Mouse (Mus musculus) thymus, postnatal 4 days (tissue): Measurements from ENCODE around the gene Polr2a.

Experiments
- DNase-seq: peaks from one replicate; pipeline ENCODE4 v3.0.0; 2021

The Polr2a gene

DNA sequence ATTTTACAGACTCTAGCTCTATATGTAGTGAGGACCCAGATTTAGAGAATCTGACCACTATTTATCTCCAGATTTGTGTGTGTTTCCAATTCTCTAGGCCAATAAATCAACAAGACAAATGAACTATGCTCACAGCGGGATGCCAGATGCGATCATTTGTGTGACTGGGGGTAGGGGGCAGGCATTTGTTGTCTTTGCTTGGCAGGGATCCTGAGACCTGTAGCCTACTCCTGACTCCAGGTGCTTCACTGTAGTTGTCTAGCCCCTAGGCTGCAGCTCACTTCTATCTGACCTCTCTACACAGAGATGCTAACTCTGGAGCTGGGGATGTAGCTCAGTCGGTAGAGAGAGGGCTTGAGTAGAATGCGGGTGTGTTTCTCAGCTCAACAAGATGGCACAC is 23.4 kb upstream of the Polr2a start:
- DNase-seq = no peak

DNA sequence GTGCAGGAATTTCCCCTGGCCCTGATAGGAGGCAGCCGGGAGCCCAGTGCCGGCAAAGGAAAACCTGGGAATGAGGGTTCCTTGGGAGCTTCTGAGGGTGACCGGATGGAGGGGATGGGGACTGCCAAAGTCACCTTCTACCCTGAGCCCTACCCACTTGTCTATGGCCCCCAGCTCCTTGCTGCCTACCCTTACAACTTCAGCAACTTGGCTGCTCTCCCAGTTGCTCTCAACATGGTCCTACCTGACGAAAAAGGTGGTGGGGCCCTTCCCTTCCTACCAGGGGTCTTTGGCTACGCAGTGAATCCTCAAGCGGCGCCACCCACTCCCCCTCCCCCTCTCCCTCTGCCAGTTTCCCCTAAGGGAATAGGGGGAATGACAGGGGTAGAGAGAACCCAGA is 20.5 kb upstream of the Polr2a start:
- no peak for DNase-seq

DNA sequence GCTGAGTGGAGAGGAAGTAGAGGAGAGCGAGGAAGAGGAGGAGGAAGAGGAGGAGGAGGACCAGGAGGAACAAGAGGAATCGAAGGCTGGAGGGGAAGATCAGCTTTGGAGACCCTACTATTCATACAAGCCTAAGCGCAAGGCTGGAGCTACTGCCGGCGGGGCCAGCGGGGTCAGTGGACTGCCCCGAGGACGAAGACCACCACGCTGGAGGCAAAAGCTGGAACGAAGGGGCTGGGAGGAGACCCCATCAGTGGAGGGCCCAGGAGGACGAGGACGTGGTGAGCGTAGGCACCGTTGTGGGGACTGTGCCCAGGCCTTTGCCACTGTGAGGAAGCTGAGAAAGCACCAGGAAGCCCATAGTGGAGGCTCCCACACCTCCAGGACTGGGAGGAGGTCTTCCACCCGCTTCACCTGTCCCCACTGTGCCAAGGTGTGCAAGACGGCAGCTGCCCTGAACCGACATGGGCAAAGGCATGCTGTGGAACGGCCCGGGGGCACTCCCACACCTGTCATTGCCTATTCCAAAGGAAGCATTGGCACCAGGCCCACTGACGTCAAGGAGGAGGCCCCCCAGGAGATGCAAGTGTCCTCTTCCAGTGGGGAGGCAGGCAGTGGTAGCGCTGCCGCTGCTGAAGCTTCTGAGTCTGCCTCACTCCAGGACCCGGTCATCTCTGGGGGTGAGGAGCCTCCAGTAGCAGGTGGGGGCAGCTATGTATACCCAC is 20.0 kb upstream of the Polr2a start:
- DNase-seq = no peak

- DNase-seq = no peak
These were observed 19.2 kb upstream of the Polr2a start for GRCm38 (mm10) chr11:69777504-69778257.

DNA sequence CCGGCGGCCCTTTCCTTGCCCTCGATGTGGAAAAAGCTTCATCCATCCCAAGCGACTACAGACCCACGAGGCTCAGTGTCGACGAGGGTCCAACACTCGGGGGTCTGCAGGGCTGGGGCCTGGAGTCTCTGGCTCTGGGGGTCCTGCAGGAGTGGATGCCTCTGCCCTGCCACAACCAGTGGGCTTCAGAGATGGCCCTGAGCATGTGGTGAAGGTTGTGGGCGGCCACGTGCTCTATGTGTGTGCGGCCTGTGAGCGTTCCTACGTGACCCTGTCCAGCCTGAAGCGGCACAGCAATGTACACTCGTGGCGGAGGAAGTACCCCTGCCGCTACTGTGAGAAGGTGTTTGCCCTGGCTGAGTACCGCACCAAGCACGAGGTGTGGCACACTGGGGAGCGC is 18.1 kb upstream of the Polr2a start:
- DNase-seq = no peak

DNA sequence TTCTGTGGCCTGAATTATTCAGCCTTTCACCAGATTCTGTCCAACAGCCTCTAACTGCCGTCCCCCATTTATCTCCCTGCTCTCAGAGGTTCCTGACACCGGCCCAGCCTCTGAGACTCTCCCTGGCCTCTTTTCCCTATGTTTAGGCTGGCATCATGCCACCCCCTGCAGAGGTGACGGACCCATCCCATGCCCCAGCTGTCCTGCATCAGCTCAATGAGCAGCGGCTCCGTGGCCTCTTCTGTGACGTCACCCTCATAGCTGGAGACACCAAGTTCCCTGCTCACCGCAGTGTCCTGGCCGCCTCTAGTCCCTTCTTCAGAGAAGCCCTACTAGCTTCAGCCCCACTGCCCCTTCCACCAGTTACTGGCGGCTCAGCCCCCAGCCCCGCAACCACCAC is 17.3 kb upstream of the Polr2a start:
- no peak for DNase-seq

- no peak for DNase-seq
These were observed 16.5 kb upstream of the Polr2a start for GRCm38 (mm10) chr11:69774961-69775360.

GRCm38 (mm10) chr11:69767625-69767909 is 9.1 kb upstream of the Polr2a start:
- no peak for DNase-seq

- DNase-seq = no peak
These were observed 8.6 kb upstream of the Polr2a start for GRCm38 (mm10) chr11:69766872-69767624.

DNA sequence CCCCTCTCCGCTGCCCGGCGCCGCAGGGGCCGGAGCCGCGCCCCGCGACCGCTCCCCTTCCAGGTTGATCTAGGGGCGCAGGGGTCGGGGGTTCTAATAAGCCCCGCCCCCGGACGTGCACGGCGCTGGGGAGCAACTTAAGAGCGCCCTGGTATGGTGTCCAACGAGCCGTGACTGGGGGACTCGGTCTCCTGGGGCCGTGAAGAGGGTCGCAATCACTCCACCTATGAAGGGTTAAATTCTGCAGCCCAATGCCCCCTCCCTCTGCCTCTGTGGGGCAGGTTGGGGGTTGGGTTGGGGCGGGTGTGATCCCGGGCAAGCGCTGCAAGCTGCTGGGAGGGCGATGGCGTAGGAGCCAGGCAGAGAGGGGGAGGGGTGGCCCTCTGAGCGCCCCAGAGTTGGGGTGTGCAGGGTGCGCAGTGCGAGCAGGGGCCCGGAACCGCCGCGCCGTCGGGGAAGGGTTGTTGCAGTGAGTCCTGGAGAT is 7.7 kb upstream of the Polr2a start:
- DNase-seq = peak; percentile 94

- DNase-seq = peak; percentile 71
These were observed 7.0 kb upstream of the Polr2a start, which contains the start of gene Zbtb4 for GRCm38 (mm10) chr11:69765221-69766125. TSS of gene Zbtb4 (plus strand) at chr11:69765912.

GRCm38 (mm10) chr11:69763551-69763950 is 5.1 kb upstream of the Polr2a start:
- peak; percentile 48 for DNase-seq

- no peak for DNase-seq
These were observed 3.4 kb upstream of the Polr2a start, which contains the start of gene Slc35g3 for GRCm38 (mm10) chr11:69761868-69762267. TSS of gene Slc35g3 (minus strand) at chr11:69761968.

- no peak for DNase-seq
These were observed 2.4 kb upstream of the Polr2a start for GRCm38 (mm10) chr11:69760901-69761200.

DNA sequence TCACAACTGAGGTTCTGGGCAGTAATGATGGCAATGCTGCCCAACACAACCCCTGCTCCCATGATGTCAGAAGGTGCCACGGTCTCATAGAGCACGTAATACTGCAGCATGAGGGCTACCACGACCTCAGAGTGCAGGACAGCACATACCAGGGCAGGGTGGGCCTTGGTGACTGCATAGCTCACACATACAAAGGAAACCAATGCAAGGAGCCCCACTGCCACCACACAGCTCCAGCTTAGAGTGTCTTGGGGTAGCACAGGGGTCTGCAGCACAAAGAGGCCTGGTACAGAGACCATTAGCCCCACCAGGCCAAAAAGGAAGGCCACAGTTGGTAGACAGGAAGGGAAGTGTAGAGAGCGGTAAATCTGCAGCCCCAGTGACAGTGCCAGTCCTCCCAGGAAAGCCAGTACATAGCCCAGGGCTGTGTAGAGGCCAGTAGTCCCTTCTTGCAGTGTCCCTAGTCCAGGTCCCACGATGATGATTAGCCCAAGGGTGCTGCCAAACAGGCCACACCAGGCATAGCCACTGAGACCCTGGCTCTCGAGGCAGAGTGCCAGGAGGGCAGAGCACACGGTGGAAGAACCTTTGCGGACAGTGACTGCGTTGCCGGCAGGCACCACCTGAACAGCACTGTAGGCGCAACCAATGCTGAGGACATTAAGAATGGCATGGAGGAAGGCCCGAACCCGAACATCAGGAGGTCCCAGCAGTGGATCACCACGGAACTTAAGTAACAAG is 1.9 kb upstream of the Polr2a start:
- peak; percentile 19 for DNase-seq

GRCm38 (mm10) chr11:69758971-69759721 is 709 bp upstream of the Polr2a start:
- DNase-seq = peak; percentile 83

DNA sequence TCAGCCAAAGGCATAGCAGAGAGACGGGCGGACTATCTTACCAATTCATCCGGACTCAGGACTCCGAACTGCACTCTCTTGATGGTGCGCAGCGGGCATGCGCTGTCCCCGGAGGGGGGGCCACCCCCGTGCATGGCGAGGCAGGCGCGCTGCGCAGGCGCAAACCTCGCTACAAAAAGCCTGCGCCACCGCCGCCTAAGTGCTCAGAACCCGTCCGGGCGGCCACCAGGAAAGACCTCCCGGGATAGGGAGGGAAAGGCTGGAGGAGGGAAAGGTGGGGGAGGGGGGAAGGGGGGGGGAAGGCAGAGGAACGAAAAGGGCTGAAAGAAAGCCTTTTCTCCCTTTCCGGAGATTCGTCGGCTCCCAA is 364 bp downstream of the Polr2a start:
- peak; percentile 98 for DNase-seq

- DNase-seq = no peak
These were observed 941 bp downstream of the Polr2a start for GRCm38 (mm10) chr11:69757303-69758089.

DNA sequence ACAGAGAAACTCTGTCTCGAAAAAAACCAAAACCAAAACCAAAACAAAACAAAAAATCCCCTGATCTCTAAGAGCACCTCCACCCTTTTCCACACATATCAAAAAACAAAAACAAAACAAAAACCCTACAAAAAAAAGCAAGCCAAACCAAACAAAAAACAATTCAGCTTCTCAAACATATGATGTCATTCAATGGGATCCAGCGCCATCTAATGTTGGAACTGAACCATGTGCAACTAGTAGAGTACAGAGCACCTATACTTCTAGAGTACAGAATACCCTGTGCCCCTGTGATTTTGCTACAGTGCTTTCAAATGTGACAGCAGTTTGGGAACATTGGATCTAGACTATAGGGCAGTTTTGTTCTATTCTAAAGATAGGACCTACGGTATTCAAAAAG is 3.7 kb downstream of the Polr2a start:
- peak; percentile 39 for DNase-seq

- DNase-seq = no peak
These were observed 4.2 kb downstream of the Polr2a start for GRCm38 (mm10) chr11:69754233-69754632.
